Mouse (Mus musculus): ENCODE data around the gene Pax1.

Gene Pax1

DNA sequence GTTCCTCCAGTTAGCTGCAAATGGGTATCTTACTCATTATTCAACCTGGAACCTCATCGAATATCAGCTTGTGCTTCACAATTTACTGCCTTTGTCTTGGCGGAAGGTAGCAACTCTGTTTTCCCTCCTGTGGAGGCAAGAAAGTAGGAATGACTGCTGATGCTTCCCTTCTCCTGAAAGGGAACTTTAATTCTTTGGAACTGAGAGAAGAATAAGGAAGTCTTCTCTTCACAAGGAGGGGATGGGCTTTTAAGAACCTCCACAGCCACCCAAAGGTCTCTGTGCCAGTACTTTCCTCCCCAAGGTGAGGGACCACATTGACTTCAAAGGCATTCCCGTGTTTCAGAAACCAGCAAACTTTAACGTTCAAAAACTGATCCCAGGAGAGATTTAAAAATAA lies 10.1 kb downstream of the Pax1 start:
- in situ Hi-C loops (cut with MboI; ENCODE audit: unreplicated experiment in 2 of 2) = no loop called here

- in situ Hi-C loops (cut with MboI; ENCODE audit: unreplicated experiment in 2 of 2) = no loop called here
These were observed 11.4 kb downstream of the Pax1 start for GRCm38 (mm10) chr2:147372947-147373666.

GRCm38 (mm10) chr2:147373667-147374007 lies 11.9 kb downstream of the Pax1 start:
- in situ Hi-C loops (cut with MboI; ENCODE audit: unreplicated experiment in 2 of 2) = no loop called here

DNA sequence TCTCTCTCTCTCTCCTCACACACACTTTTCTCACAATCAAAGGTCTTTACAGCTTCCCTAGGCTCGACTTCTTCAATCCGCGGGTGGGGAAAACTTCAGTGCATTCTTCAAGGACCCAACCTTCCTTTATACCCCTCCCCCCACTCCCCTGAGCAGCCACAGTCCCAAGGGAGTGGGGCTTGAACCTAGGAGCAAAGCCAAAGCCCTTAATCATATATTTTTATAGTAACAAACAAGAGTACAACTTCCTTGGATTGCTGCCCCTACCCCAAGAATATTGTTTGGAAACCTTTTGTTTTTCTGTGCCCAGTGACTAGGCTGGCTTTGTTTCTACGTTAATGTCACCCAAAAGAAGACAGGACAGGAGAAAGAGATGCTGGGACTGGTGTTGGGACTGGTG lies 12.5 kb downstream of the Pax1 start:
- in situ Hi-C loops (cut with MboI; ENCODE audit: unreplicated experiment in 2 of 2) = no loop called here

GRCm38 (mm10) chr2:147375019-147375715 lies 13.4 kb downstream of the Pax1 start:
- in situ Hi-C loops (cut with MboI; ENCODE audit: unreplicated experiment in 2 of 2) = loop anchor here (25.0 kb wide), 2 partner anchors 362 to 1387 kb away; partner anchors contain the start of genes Cst11 (in 1 of the 2) and Cstl1 (in 1 of the 2)

- in situ Hi-C loops (cut with MboI; ENCODE audit: unreplicated experiment in 2 of 2) = loop anchor here (25.0 kb wide), 2 partner anchors 358 to 1383 kb away; partner anchors contain the start of genes Cst11 (in 1 of the 2) and Cstl1 (in 1 of the 2)
These were observed 17.2 kb downstream of the Pax1 start for GRCm38 (mm10) chr2:147378934-147379333.

DNA sequence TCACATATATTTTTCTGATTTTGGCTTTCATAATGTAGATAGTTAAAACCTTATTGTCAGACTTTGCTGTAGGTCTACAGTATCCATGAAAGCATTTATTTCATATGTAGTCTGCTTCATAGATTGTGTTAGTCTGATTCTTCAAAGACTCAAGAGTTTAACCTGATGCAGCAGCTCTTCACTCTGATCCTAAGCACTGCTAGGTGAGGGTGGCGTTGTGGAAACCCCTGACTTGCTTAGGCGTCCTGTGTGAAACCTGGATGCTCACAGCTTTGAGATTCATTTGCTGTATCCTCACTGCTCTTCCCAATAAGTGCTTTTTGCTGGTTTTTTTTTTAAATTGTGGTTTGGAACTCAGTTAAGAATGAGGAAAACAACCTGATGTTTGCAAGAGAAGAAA lies 21.6 kb downstream of the Pax1 start:
- in situ Hi-C loops (cut with MboI; ENCODE audit: unreplicated experiment in 2 of 2) = loop anchor here (25.0 kb wide), 2 partner anchors 354 to 1379 kb away; partner anchors contain the start of genes Cst11 (in 1 of the 2) and Cstl1 (in 1 of the 2)

GRCm38 (mm10) chr2:147386949-147387348 lies 25.2 kb downstream of the Pax1 start:
- in situ Hi-C loops (cut with MboI; ENCODE audit: unreplicated experiment in 2 of 2) = loop anchor here (25.0 kb wide), 2 partner anchors 350 to 1375 kb away; partner anchors contain the start of genes Cst11 (in 1 of the 2) and Cstl1 (in 1 of the 2)

DNA sequence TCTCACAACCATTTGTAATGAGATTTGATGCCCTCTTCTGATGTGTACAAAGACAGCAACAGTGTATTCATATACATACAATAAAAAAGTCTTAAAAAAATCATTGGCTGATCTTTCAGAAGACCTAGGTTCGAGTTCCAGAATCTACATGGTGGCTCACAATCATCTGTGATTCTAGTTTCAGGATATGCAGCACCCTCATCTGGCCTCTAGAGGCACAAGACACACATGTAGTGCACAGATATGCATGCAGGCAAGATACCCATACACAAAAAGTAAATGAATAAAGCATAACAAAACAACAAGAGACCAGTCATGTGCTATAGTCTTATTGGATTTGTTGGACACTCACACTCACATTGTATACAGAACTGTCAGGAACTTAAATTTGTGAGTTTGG lies 47.6 kb downstream of the Pax1 start:
- in situ Hi-C loops (cut with MboI; ENCODE audit: unreplicated experiment in 2 of 2) = no loop called here

DNA sequence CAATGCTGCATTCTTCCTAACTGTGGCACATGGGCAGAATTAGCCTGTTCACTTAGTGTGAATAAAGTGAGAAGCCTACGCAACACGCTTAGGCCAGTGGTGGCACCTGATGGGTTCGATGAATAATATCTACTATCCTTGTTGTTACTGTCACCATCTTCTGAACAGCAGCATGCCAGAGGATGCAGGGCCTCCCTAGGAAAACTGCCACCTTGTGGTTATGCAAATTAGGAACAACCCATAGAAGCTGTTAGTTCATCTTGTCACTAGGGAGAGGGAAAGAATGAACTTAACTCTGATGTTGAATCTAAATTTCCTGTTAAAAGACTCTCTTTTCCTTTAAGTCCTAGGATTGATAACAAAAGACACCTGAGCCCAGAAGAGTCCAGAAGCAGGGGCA lies 53.3 kb downstream of the Pax1 start:
- in situ Hi-C loops (cut with MboI; ENCODE audit: unreplicated experiment in 2 of 2) = no loop called here

DNA sequence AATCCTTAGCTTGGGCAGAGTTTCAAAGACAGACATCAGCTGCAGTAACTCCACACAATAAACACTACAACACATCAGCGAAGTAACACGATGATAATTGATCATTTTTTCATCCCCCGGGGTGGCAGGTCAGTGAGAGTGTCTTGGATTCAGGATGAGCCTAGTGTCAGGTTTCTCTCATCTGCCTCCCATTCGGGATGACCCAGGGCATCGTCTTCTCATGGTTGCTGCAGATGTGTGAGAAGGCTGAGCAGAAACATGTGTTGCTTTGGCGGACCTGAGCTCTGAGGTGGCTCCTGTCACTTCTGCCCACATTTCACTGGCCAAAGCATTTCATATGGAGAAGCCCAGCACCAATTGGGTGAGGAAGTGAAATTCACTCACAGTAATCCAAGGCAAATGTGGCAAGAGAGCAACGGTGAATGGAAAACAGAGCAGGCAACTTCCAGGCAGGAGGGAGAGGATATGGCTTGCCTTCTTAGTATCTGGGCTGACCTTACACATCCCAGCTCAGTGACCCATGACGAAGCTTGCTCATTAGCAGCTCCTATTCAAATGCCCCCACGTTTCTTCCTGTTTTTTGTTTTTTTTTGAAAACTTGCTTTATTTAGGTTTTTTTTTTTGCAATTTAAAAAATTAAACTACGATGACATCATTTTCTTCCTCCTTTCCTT lies 63.0 kb downstream of the Pax1 start:
- in situ Hi-C loops (cut with MboI; ENCODE audit: unreplicated experiment in 2 of 2) = no loop called here

DNA sequence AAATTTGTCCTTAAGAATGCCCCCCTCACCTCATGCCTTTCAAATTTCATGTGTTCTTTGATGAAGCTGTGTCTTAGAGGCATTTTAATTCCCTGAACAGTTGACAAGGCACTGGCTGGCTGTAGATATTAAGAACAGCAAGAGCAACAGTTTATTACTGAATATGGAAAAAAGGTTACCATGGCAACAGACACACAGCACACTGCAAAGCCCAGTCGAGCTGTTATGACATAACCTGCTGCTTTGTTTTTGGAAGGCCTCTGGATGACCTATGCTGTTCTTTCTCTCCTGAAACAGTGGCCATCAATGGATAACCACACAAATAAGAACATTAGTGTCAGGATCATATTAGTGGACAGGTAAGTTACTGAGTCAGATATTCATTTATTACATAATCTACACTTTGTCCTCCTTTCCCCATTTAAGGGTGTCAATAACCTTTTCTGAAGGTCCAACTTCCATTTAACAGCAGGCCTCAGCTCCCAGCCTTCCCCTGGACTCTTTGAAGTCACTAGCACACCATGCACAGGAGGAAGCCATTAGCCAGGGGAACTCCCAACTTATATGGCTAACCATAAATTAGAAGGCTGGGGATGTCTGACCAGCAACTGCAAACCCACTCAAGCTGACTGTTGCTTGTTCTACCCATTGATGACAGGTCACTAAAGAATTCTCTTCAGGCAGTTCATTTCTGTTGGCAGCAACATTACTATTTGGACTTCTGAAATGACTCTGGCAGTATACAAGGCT lies 68.1 kb downstream of the Pax1 start:
- in situ Hi-C loops (cut with MboI; ENCODE audit: unreplicated experiment in 2 of 2) = no loop called here

DNA sequence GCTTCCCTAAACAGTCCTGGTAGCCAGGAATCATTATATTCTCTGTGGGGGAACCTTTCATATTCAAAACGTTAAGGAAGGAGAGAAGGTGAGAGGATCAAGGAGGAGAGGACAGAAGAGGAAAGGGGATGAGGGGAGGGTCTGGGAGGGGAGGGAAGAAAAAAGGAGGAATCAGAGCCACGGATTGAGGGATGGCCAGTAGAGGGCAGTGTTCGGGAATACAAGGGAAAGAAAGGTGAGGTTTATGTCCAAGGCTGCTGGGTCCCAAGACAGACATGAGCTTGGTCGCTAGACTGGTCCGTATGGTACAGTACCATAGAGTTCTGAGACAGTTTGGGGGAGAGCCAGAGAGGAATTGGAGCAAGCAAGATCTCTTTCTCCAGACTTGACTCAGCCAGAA lies 71.4 kb downstream of the Pax1 start:
- in situ Hi-C loops (cut with MboI; ENCODE audit: unreplicated experiment in 2 of 2) = no loop called here

Measured in v-Abl transformed pro-B cells (cell line).